Mouse (Mus musculus) heart, embryonic 11.5 days (tissue): ENCODE measurements around the gene Slc7a14. TPM values are rescaled to one million over a fixed set of nuclear protein-coding genes. Genes with fewer than 3 reads are reported as not detected.

ENCODE experiments used
- polyA plus RNA-seq: library from polyadenylated mRNA; unstranded; fragments of >200 nt; fragmentation: Nextera tagmentation; extraction: Ambion mirVana; gene quantifications from 2 replicates; pipeline ENCODE4 v1.2.1, GENCODE M21; 2014

The Slc7a14 gene
- polyA plus RNA-seq, 1 experiment from 2014 or later = 0.53 TPM

Other genes with a start within 250 kb of the Slc7a14 start
- 26.3 and 32.4 TPM in 2 replicates for gene Skil, start 215.3 kb downstream of the Slc7a14 start, polyA plus RNA-seq
- 5.2 and 6.6 TPM in 2 replicates for gene Cldn11, start 160.5 kb downstream of the Slc7a14 start, polyA plus RNA-seq